Mouse (Mus musculus): ENCODE measurements at regions not wholly inside any gene's neighbourhood (a gene's known extent, or its start where the extent isn't known, plus 50 kb on each side); places are given as distances from the start of the nearest gene placed in this dataset.

DNA sequence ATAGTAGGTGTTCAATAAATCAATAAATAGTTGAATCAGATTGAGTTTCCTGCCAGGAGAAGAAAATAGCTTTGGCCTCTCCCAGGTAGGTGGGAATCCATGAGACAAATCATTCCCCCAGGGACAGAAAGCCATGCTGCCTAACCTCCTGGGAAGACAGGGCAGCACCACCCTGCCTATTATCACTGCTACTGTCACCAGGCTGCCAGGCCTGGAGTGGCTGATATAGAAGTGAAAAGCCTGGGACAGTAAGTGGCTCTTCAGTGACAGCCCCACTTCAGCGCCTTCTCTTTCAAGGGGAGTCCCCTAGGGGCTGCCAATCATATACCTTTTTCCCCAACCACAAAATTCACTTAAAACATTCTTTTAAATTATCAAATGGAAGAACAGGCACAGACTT is 275.4 kb upstream of the Plxna2 start:
- Histone ChIP-seq H3K27ac (ENCODE audit: insufficient read depth, low read length) (no peak overlapping the region), H3K4me3 (ENCODE audit: extremely low read depth, insufficient read depth, insufficient read length) (no peak overlapping the region), H3K4me1 (ENCODE audit: control insufficient read depth, insufficient read depth, insufficient read length) (no peaks in the 10 kb centered on the region), H3K36me3 (ENCODE audit: control insufficient read depth, insufficient read depth, low read length) (no peaks in the 10 kb centered on the region), H3K27me3 (ENCODE audit: control insufficient read depth, insufficient read depth, low read length) (no peaks in the 10 kb centered on the region)
- WGBS: 83% methylated on average over 1 of the region's 1 CpGs
- no peak for DNase-seq (ENCODE audit: low read depth in 1 of 2, low spot score in 2 of 2)
- TF ChIP-seq POLR2A (IDR thresholded peaks at IDR 0.05; ENCODE audit: low read depth, low read length): no peak
- TF ChIP-seq CTCF (IDR thresholded peaks at IDR 0.05; ENCODE audit: extremely low read depth, insufficient read depth, insufficient read length, insufficient replicate concordance): no peak

DNA sequence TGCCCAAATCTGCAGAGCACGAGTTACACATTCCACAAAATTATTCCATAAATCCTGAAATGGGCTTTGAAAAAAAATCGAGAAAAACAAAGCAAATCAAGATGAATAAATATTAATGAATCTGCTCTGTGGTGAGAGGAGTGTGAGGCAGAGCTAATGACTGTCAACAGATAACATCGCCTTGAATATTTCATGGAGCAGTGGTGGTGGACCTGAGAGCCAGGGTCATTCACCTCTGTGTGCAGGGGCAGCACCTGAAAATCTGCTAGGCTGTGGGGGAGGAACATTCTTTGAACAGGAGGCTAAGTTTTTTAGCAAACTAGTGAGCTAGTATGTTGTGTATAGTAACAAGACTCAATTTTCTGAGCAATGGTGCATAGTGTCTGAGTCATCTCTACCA is 276.3 kb upstream of the Plxna2 start:
- DNase-seq (ENCODE audit: low read depth in 1 of 2, low spot score in 2 of 2): no peak
- no peak overlapping the region for H3K27ac ChIP-seq (ENCODE audit: insufficient read depth, low read length)
- no peaks in the 10 kb centered on the region for H3K27me3 ChIP-seq (ENCODE audit: control insufficient read depth, insufficient read depth, low read length)
- TF ChIP-seq POLR2A (IDR thresholded peaks at IDR 0.05; ENCODE audit: low read depth, low read length): no peak
- TF ChIP-seq CTCF (IDR thresholded peaks at IDR 0.05; ENCODE audit: extremely low read depth, insufficient read depth, insufficient read length, insufficient replicate concordance): no peak
- H3K4me1 ChIP-seq (ENCODE audit: control insufficient read depth, insufficient read depth, insufficient read length): no peaks in the 10 kb centered on the region
- H3K36me3 ChIP-seq (ENCODE audit: control insufficient read depth, insufficient read depth, low read length): no peaks in the 10 kb centered on the region
- H3K4me3 ChIP-seq (ENCODE audit: extremely low read depth, insufficient read depth, insufficient read length): no peak overlapping the region
- 68% methylated on average over 3 of the region's 3 CpGs for WGBS

DNA sequence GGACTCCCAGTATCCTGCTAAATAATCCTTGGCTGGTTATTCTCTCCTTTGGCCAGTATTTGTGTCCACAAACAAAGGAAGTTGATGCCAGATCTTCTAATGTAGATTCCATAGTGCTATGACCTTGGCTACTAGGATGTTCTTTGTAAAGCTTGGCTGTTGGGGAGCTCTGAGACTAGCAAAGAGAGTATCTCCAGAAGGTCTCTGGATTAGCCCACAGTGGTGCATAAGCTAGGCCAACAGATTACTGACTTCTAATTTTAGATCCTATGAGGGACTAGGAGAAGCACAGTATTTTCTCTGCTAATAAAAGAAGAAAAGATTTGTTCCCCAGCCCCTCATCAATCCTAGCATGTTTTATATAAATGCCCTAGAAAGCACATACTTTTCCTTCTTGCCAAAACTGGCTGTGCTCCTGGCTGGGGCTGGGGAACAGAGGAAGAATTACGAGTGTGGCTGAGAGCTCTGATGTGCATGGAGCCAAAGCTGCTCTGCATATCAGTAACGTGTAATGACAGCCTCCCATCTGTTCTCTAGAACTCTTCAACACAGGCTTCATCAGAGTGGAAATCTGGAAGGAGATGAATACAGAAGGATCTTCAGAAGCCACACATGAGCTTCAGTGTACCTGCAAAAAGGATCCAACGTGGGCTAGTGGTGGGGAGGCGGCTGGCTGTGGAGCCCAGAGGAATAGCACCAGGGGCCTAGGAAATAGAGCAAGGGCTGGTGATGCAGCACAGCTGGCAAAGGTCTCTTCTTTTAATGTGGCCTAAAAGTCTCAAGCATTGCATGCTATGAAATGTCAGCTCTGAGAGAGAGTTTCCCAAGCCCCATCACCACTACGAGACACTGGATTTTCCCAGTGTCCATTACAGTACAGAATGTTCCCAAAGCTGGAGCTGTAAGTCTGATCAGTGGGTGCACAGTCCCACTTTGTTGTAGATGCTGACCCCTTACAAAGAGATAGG is 283.0 kb upstream of the Plxna2 start:
- H3K36me3 ChIP-seq (ENCODE audit: control insufficient read depth, insufficient read depth, low read length): no peaks in the 10 kb centered on the region
- TF ChIP-seq CTCF (IDR thresholded peaks at IDR 0.05; ENCODE audit: extremely low read depth, insufficient read depth, insufficient read length, insufficient replicate concordance) (no peak), POLR2A (IDR thresholded peaks at IDR 0.05; ENCODE audit: low read depth, low read length) (no peak)
- H3K27ac ChIP-seq (ENCODE audit: insufficient read depth, low read length): no peak overlapping the region
- no peaks in the 10 kb centered on the region for H3K4me1 ChIP-seq (ENCODE audit: control insufficient read depth, insufficient read depth, insufficient read length)
- no peak for DNase-seq (ENCODE audit: low read depth in 1 of 2, low spot score in 2 of 2)
- no peak overlapping the region for H3K4me3 ChIP-seq (ENCODE audit: extremely low read depth, insufficient read depth, insufficient read length)
- H3K27me3 ChIP-seq (ENCODE audit: control insufficient read depth, insufficient read depth, low read length): no peaks in the 10 kb centered on the region
- WGBS: 76% methylated on average over 5 of the region's 5 CpGs

DNA sequence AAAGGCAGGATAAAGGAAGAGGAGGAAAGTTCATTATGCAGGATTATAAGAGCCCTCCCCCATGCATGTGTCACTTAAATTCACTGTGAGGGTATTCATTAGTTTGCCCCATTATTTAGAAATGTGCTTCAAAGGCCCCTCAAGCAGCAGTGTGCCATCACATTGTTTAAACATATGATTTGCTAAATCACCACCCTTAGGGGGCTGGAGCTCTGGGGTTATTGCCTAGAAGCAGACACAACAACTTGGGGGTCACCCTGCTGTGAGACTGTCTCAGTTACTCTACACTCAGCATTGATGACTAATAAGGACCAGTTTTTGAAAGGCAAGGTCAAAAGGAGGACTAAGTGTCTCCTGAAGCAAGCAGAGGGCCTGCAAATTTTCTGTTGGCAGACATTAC is 285.4 kb upstream of the Plxna2 start:
- H3K36me3 ChIP-seq (ENCODE audit: control insufficient read depth, insufficient read depth, low read length): no peaks in the 10 kb centered on the region
- no peaks in the 10 kb centered on the region for H3K4me1 ChIP-seq (ENCODE audit: control insufficient read depth, insufficient read depth, insufficient read length)
- no peak overlapping the region for H3K4me3 ChIP-seq (ENCODE audit: extremely low read depth, insufficient read depth, insufficient read length)
- H3K27me3 ChIP-seq (ENCODE audit: control insufficient read depth, insufficient read depth, low read length): no peaks in the 10 kb centered on the region
- DNase-seq (ENCODE audit: low read depth in 1 of 2, low spot score in 2 of 2): no peak
- H3K27ac ChIP-seq (ENCODE audit: insufficient read depth, low read length): no peak overlapping the region
- TF ChIP-seq CTCF (IDR thresholded peaks at IDR 0.05; ENCODE audit: extremely low read depth, insufficient read depth, insufficient read length, insufficient replicate concordance) (no peak), POLR2A (IDR thresholded peaks at IDR 0.05; ENCODE audit: low read depth, low read length) (no peak)

DNA sequence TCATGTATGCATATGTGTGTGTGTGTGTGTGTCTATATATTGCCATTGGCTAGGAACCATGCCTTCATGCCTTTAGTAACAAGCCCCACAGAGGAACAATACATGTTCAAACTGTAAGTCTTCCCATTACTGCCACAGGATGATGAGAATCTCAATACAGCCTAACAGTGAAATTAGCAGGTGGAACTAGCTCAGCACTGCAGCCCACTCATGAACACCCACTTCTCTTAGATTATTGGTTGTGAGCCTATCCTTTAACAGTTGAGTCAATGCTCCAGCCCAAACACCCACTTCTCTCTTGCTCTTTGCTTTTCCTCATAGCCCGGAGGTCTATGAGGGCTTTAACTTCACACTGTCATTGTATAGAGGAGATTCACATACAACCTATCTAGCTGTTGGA is 287.5 kb upstream of the Plxna2 start:
- Histone ChIP-seq H3K27ac (ENCODE audit: insufficient read depth, low read length) (no peak overlapping the region), H3K36me3 (ENCODE audit: control insufficient read depth, insufficient read depth, low read length) (no peaks in the 10 kb centered on the region), H3K4me1 (ENCODE audit: control insufficient read depth, insufficient read depth, insufficient read length) (no peaks in the 10 kb centered on the region), H3K4me3 (ENCODE audit: extremely low read depth, insufficient read depth, insufficient read length) (no peak overlapping the region), H3K27me3 (ENCODE audit: control insufficient read depth, insufficient read depth, low read length) (no peaks in the 10 kb centered on the region)
- TF ChIP-seq POLR2A (IDR thresholded peaks at IDR 0.05; ENCODE audit: low read depth, low read length): no peak
- TF ChIP-seq CTCF (IDR thresholded peaks at IDR 0.05; ENCODE audit: extremely low read depth, insufficient read depth, insufficient read length, insufficient replicate concordance): no peak
- WGBS: 93% methylated on average over 1 of the region's 1 CpGs
- DNase-seq (ENCODE audit: low read depth in 1 of 2, low spot score in 2 of 2): no peak

DNA sequence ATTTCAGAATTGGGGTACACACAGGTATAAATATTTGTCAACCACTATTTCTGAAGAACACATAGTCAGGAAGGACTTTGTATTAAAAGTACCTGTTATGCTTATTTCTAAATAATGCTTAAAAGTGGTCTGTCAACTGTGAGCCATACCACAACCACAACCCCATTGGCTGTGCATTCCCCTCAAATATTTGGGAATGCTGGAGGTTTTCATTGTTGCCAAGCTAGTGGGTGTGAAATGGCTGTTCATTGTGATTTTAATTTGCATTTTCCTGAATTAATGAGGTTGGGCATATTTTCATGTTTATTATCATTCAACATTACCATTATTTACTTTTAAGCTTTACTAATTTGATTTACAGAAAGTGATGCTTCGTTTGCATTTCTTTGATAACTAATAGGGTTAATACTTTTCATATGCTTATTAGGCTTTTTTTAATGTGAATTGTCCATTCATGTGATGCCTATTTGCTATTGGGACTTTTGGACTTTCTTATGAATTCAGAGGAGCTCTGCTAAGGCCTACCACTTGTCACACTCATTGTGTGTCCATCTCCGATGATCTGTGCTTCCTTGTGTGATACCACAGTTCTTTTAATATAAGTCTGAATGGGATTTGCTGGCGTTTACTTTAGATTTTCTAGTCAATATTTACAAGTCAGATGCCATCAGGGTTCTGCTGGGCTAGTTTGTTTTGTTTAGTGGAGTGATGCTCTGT is 297.5 kb upstream of the Plxna2 start:
- no peak overlapping the region for H3K27ac ChIP-seq (ENCODE audit: insufficient read depth, low read length)

More for the DNA sequence above, 297.5 kb upstream of the Plxna2 start:
- DNase-seq (ENCODE audit: low read depth in 1 of 2, low spot score in 2 of 2): no peak
- Histone ChIP-seq H3K4me1 (ENCODE audit: control insufficient read depth, insufficient read depth, insufficient read length) (no peaks in the 10 kb centered on the region), H3K36me3 (ENCODE audit: control insufficient read depth, insufficient read depth, low read length) (no peaks in the 10 kb centered on the region), H3K27me3 (ENCODE audit: control insufficient read depth, insufficient read depth, low read length) (no peaks in the 10 kb centered on the region), H3K4me3 (ENCODE audit: extremely low read depth, insufficient read depth, insufficient read length) (no peak overlapping the region)
- TF ChIP-seq POLR2A (IDR thresholded peaks at IDR 0.05; ENCODE audit: low read depth, low read length) (no peak), CTCF (IDR thresholded peaks at IDR 0.05; ENCODE audit: extremely low read depth, insufficient read depth, insufficient read length, insufficient replicate concordance) (no peak)
- WGBS: 69% methylated on average over 3 of the region's 3 CpGs
